Mouse (Mus musculus) forebrain, embryonic 12.5 days (tissue): Measurements from ENCODE around the gene Fgfr2. TPM values are rescaled to one million over a fixed set of nuclear protein-coding genes. Genes with fewer than 3 reads are reported as not detected.
A peak's percentile ranks its signal among the peaks of the same experiment; 100 is the strongest.
"Not testable (repeated sequence)": the region's sequence is repeated elsewhere in the genome, so short reads cannot be mapped to it uniquely, and the experiment has no call there.

Experiments
- ATAC-seq: fragments of 200-750 bp; cut with Nextera tagmentation; 2 replicates; pipeline ENCODE4 v1.8.0; 2017; ENCODE audit warnings: moderate TSS enrichment; ENCODE audit not compliant: low FRiP score
- H3K27ac ChIP-seq: fragments of 300-500 bp; sonication (generic); 2 replicates; pipeline ENCODE4 v1.5.1; 2016; ENCODE audit warnings: mild to moderate bottlenecking
- H3K27me3 ChIP-seq: fragments of 300-500 bp; sonication (generic); 2 replicates; pipeline ENCODE4 v1.6.1; 2016; ENCODE audit warnings: mild to moderate bottlenecking
- H3K36me3 ChIP-seq: fragments of 300-500 bp; sonication (generic); replicated peaks from 2 replicates; pipeline ENCODE4 v1.6.1; 2016; ENCODE audit warnings: mild to moderate bottlenecking
- H3K4me1 ChIP-seq: fragments of 300-500 bp; sonication (generic); 2 replicates; pipeline ENCODE4 v1.6.1; 2016
- H3K4me2 ChIP-seq: fragments of 300-500 bp; sonication (generic); 2 replicates; pipeline ENCODE4 v1.6.1; 2016; ENCODE audit warnings: mild to moderate bottlenecking, moderate library complexity
- H3K4me3 ChIP-seq: fragments of 300-500 bp; sonication (generic); replicated peaks from 2 replicates; pipeline ENCODE4 v1.5.1; 2016; ENCODE audit warnings: mild to moderate bottlenecking
- H3K9ac ChIP-seq: fragments of 300-500 bp; sonication (generic); 2 replicates; pipeline ENCODE4 v1.6.1; 2016; ENCODE audit warnings: mild to moderate bottlenecking
- H3K9me3 ChIP-seq: fragments of 300-500 bp; sonication (generic); 2 replicates; pipeline ENCODE4 v1.6.1; 2016
- WGBS: fragments of 180-500 bp; shearing (Covaris S2); methylation state at CpG from one replicate; pipeline ENCODE4 v1.1.7; 2016; 5-methylcytosine and 5-hydroxymethylcytosine counted together
- polyA plus RNA-seq: library from polyadenylated mRNA; unstranded; fragments of >200 nt; fragmentation: Nextera tagmentation; extraction: Ambion mirVana; gene quantifications from 2 replicates; pipeline ENCODE4 v1.2.1, GENCODE M21; 2016

Fgfr2 gene
- polyA plus RNA-seq, 1 experiment from 2014 or later, result 89.6 TPM

DNA sequence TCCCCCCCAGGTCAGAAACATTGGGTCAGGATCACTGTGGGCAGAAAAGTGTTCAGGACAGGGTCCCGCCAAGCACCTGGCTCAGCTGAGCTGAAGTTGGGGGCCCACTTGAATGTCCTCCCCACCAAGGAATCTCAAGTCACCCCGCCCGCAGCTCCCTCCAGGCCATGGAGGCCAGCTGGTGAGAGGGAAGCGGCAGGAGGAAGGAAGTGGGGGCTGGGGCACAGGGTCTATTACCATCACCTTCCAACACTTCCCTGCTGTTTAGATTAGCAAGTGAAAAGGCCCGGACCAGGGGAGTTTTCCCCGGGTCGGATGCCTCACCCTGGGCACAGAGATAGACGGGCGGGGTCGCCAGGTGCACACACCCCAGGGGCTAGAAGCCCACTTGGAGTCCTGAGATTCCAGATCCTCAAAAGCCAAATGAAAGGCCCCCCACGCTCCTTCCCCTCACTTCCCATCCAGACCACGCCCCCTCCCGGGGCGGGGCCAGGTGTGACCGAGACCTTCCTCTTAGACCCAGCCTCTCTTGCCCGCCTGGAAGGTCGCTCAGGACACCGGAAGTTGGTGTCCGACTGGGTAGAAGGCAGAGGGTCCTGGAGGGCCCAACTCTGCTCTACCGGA lies 8.2 kb downstream of the Fgfr2 start:
- 18% methylated on average over 20 of the region's 20 CpGs for WGBS
- no peak overlapping the region for H3K4me3 ChIP-seq
- H3K4me1 ChIP-seq, result peaks cover 90% of the 10 kb centered on the region
- ATAC-seq, result no peak; the same call in 1 of the 2 replicates
- H3K4me2 ChIP-seq, result peak overlapping the region; percentile 34
- H3K9ac ChIP-seq, result no peak overlapping the region
- H3K27me3 ChIP-seq, result no peaks in the 10 kb centered on the region
- no peak overlapping the region for H3K27ac ChIP-seq
- no peaks in the 10 kb centered on the region for H3K9me3 ChIP-seq
- no peaks in the 10 kb centered on the region for H3K36me3 ChIP-seq

- H3K9ac ChIP-seq, result no peak overlapping the region
- H3K36me3 ChIP-seq, result no peaks in the 10 kb centered on the region
- no peak for ATAC-seq
- H3K9me3 ChIP-seq, result no peaks in the 10 kb centered on the region
- H3K27ac ChIP-seq, result peak overlapping the region; percentile 50; the same call in 1 of the 2 replicates
- H3K27me3 ChIP-seq, result no peaks in the 10 kb centered on the region
- H3K4me3 ChIP-seq, result no peak overlapping the region
- H3K4me2 ChIP-seq, result no peak overlapping the region
- H3K4me1 ChIP-seq, result peaks cover 75% of the 10 kb centered on the region
- WGBS, result 69% methylated on average over 8 of the region's 8 CpGs
Observed at GRCm38 (mm10) chr7:133113185-133113895, 9.8 kb downstream of the Fgfr2 start.

- no peaks in the 10 kb centered on the region for H3K9me3 ChIP-seq
- peaks cover 67% of the 10 kb centered on the region for H3K4me1 ChIP-seq
- peak overlapping the region; percentile 5; the same call in 1 of the 2 replicates for H3K9ac ChIP-seq
- H3K27me3 ChIP-seq, result no peaks in the 10 kb centered on the region
- H3K4me2 ChIP-seq, result no peak overlapping the region
- H3K4me3 ChIP-seq, result no peak overlapping the region
- no peak; the same call in 1 of the 2 replicates for ATAC-seq
- H3K36me3 ChIP-seq, result no peaks in the 10 kb centered on the region
- 4% methylated on average over 6 of the region's 6 CpGs for WGBS
- peak overlapping the region; percentile 50; the same call in 1 of the 2 replicates for H3K27ac ChIP-seq
Observed at GRCm38 (mm10) chr7:133112351-133112831, 10.8 kb downstream of the Fgfr2 start.

GRCm38 (mm10) chr7:133109442-133109841 lies 13.7 kb downstream of the Fgfr2 start:
- Histone ChIP-seq H3K9me3 (no peaks in the 10 kb centered on the region), H3K27me3 (no peaks in the 10 kb centered on the region), H3K4me2 (no peak overlapping the region), H3K36me3 (no peaks in the 10 kb centered on the region), H3K4me3 (no peak overlapping the region), H3K27ac (no peak overlapping the region), H3K4me1 (peaks cover 38% of the 10 kb centered on the region), H3K9ac (no peak overlapping the region)
- 96% methylated on average over 4 of the region's 4 CpGs for WGBS
- no peak for ATAC-seq

DNA sequence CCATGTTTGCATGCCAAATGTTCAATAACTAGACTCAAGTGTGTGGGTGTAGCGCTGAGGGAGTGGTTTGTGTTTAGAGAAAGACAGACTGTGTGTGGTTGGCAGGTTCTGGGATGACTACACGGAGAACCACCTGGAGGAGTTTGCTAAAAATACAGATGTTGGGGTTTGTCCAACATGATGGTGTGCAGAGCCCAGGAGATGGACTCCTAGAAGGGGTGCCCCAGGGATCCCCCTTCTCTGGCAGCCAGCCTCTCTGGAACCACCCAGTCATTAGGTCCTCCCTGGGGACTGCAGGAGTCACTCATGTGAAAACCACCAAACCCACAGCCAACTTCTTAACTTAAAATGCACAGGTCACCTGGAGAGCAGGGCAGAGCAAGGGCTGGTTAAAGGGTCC lies 14.5 kb downstream of the Fgfr2 start:
- no peak overlapping the region for H3K27ac ChIP-seq
- H3K4me3 ChIP-seq, result no peak overlapping the region
- WGBS, result 86% methylated on average over 2 of the region's 2 CpGs
- no peak overlapping the region for H3K4me2 ChIP-seq
- no peaks in the 10 kb centered on the region for H3K27me3 ChIP-seq
- no peaks in the 10 kb centered on the region for H3K36me3 ChIP-seq
- no peak overlapping the region for H3K9ac ChIP-seq
- ATAC-seq, result no peak
- no peaks in the 10 kb centered on the region for H3K9me3 ChIP-seq
- H3K4me1 ChIP-seq, result peaks cover 30% of the 10 kb centered on the region

- H3K4me1 ChIP-seq, result peaks cover 43% of the 10 kb centered on the region
- H3K27ac ChIP-seq, result no peak overlapping the region
- ATAC-seq, result no peak
- no peak overlapping the region for H3K4me2 ChIP-seq
- peaks cover 3% of the 10 kb centered on the region; the same call in 1 of the 2 replicates for H3K36me3 ChIP-seq
- H3K9me3 ChIP-seq, result no peaks in the 10 kb centered on the region
- no peak overlapping the region for H3K4me3 ChIP-seq
- 77% methylated on average over 3 of the region's 3 CpGs for WGBS
- H3K9ac ChIP-seq, result no peak overlapping the region
- H3K27me3 ChIP-seq, result no peaks in the 10 kb centered on the region
Observed at GRCm38 (mm10) chr7:133102578-133102977, 20.6 kb downstream of the Fgfr2 start.

- no peaks in the 10 kb centered on the region for H3K9me3 ChIP-seq
- H3K27me3 ChIP-seq, result no peaks in the 10 kb centered on the region
- H3K27ac ChIP-seq, result no peak overlapping the region
- H3K9ac ChIP-seq, result no peak overlapping the region
- ATAC-seq, result no peak
- WGBS, result 82% methylated on average over 6 of the region's 6 CpGs
- peaks cover 47% of the 10 kb centered on the region for H3K4me1 ChIP-seq
- H3K36me3 ChIP-seq, result peaks cover 7% of the 10 kb centered on the region
- H3K4me2 ChIP-seq, result no peak overlapping the region
- no peak overlapping the region for H3K4me3 ChIP-seq
Observed at GRCm38 (mm10) chr7:133101070-133101469, 22.1 kb downstream of the Fgfr2 start.

GRCm38 (mm10) chr7:133100178-133100577 lies 23.0 kb downstream of the Fgfr2 start:
- H3K27me3 ChIP-seq, result no peaks in the 10 kb centered on the region
- 0 out of 2 replicates have a peak, but pooled peaks have one; percentile 9 for ATAC-seq
- no peak overlapping the region for H3K4me2 ChIP-seq
- no peak overlapping the region for H3K4me3 ChIP-seq
- no peak overlapping the region for H3K27ac ChIP-seq
- no peaks in the 10 kb centered on the region for H3K9me3 ChIP-seq
- WGBS, result 69% methylated on average over 6 of the region's 6 CpGs
- peaks cover 7% of the 10 kb centered on the region for H3K36me3 ChIP-seq
- no peak overlapping the region for H3K9ac ChIP-seq
- H3K4me1 ChIP-seq, result peaks cover 47% of the 10 kb centered on the region

GRCm38 (mm10) chr7:133099266-133099665 lies 23.9 kb downstream of the Fgfr2 start:
- Histone ChIP-seq H3K4me3 (no peak overlapping the region), H3K4me2 (no peak overlapping the region), H3K27ac (no peak overlapping the region), H3K4me1 (peaks cover 47% of the 10 kb centered on the region), H3K9ac (no peak overlapping the region), H3K9me3 (no peaks in the 10 kb centered on the region), H3K36me3 (peaks cover 7% of the 10 kb centered on the region), H3K27me3 (no peaks in the 10 kb centered on the region)
- WGBS, result 62% methylated on average over 4 of the region's 4 CpGs
- no peak for ATAC-seq

GRCm38 (mm10) chr7:133098118-133098793 lies 24.9 kb downstream of the Fgfr2 start:
- Histone ChIP-seq H3K4me3 (no peak overlapping the region), H3K36me3 (peaks cover 7% of the 10 kb centered on the region), H3K4me1 (peaks cover 42% of the 10 kb centered on the region), H3K9ac (no peak overlapping the region), H3K27ac (no peak overlapping the region), H3K9me3 (no peaks in the 10 kb centered on the region), H3K27me3 (no peaks in the 10 kb centered on the region), H3K4me2 (no peak overlapping the region)
- 91% methylated on average over 12 of the region's 12 CpGs for WGBS
- no peak for ATAC-seq

- H3K4me3 ChIP-seq, H3K27ac ChIP-seq, H3K4me2 ChIP-seq, H3K9me3 ChIP-seq, ATAC-seq, H3K27me3 ChIP-seq, H3K9ac ChIP-seq: not testable (repeated sequence)
- Histone ChIP-seq H3K36me3 (peaks cover 10% of the 10 kb centered on the region), H3K4me1 (peaks cover 37% of the 10 kb centered on the region)
- 87% methylated on average over 7 of the region's 7 CpGs for WGBS
Observed at GRCm38 (mm10) chr7:133095610-133096009, 27.5 kb downstream of the Fgfr2 start.

DNA sequence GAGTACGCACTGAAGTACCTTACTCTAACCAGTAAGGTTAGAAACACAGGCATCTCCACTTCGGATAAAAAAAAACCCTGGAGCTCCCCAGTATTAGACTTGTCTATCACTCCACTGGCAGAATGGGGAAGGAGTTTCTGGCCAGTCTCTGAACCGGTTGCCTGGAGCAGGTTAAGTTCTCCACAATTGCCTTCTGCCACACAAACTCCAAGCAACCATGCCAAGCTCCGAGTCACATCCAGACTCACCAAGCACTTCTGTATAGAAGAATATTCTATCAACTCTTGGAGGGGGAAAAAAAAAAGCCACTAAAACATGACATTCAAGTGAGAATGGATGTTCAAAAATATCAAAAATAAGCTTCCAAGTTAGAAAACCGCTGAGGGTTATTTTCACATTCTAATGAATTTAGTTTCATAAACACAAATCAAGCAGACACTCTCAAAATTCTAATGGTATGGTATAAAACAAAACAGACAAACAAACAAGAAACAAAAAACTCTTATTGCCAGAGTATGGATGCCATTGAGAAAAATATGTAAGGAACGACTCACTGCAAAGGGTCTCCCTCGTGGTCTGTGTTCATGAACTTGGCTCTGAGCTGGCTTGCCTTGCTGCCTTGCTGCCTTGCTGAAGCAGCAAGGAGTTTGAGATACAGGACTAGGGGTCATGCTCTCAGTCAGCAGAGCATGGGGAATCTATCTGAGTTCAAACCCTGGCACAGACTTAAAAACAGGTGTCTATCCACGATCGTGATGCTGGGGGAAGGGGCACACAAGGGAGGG lies 28.2 kb downstream of the Fgfr2 start:
- 80% methylated on average over 9 of the region's 9 CpGs for WGBS
- H3K36me3 ChIP-seq, result peaks cover 10% of the 10 kb centered on the region
- no peak for ATAC-seq

More for the DNA sequence above, 28.2 kb downstream of the Fgfr2 start:
- no peak overlapping the region for H3K4me2 ChIP-seq
- H3K27ac ChIP-seq, result no peak overlapping the region
- H3K9ac ChIP-seq, result no peak overlapping the region
- no peak overlapping the region for H3K4me3 ChIP-seq
- peaks cover 37% of the 10 kb centered on the region for H3K4me1 ChIP-seq
- H3K27me3 ChIP-seq, result no peaks in the 10 kb centered on the region
- H3K9me3 ChIP-seq, result no peaks in the 10 kb centered on the region
